Mouse (Mus musculus) testis, adult 2 months (tissue): ENCODE data around the gene Lrp2. TPM values are rescaled to one million over a fixed set of nuclear protein-coding genes. Genes with fewer than 3 reads are reported as not detected.

Source experiments
- H3K27ac ChIP-seq: fragments of 200-500 bp; 2 replicates; pipeline ENCODE4 v1.5.1; 2012; ENCODE audit warnings: low read depth, low read length; ENCODE audit not compliant: control insufficient read depth, insufficient read depth
- H3K27me3 ChIP-seq: fragments of 200-500 bp; 2 replicates; pipeline ENCODE4 v1.6.1; 2012; ENCODE audit warnings: mild to moderate bottlenecking, low read length, moderate library complexity; ENCODE audit not compliant: control insufficient read depth, insufficient read depth
- H3K36me3 ChIP-seq: fragments of 200-500 bp; 2 replicates; pipeline ENCODE4 v1.6.1; 2012; ENCODE audit warnings: mild to moderate bottlenecking, low read length; ENCODE audit not compliant: control insufficient read depth, insufficient read depth
- H3K4me1 ChIP-seq: fragments of 200-500 bp; 2 replicates; pipeline ENCODE4 v1.6.1; 2012; ENCODE audit warnings: low read length; ENCODE audit not compliant: control insufficient read depth, insufficient read depth
- H3K4me3 ChIP-seq: fragments of 200-500 bp; 2 replicates; pipeline ENCODE4 v1.5.1; 2012; ENCODE audit warnings: low read depth, mild to moderate bottlenecking, low read length, moderate library complexity, mixed read lengths; ENCODE audit not compliant: control insufficient read depth
- CTCF ChIP-seq: fragments of 200-500 bp; IDR thresholded peaks from 2 replicates; pipeline ENCODE4 v1.5.1; 2012; ENCODE audit warnings: low read depth, mild to moderate bottlenecking, inconsistent platforms, low read length, moderate library complexity; ENCODE audit not compliant: control insufficient read depth, insufficient read depth, insufficient replicate concordance
- POLR2A ChIP-seq: fragments of 200-500 bp; IDR thresholded peaks from 2 replicates; pipeline ENCODE4 v1.6.1; 2012; ENCODE audit warnings: low read depth, mild to moderate bottlenecking, inconsistent platforms, low read length, moderate library complexity; ENCODE audit not compliant: control insufficient read depth
- polyA plus RNA-seq: library from polyadenylated mRNA; depleted of rRNA; stranded (reverse); fragments of >200 nt; gene quantifications from 2 replicates; pipeline ENCODE4 v1.2.3, GENCODE M21; 2012

The Lrp2 gene
- polyA plus RNA-seq, 1 experiment: 0.32 TPM

DNA sequence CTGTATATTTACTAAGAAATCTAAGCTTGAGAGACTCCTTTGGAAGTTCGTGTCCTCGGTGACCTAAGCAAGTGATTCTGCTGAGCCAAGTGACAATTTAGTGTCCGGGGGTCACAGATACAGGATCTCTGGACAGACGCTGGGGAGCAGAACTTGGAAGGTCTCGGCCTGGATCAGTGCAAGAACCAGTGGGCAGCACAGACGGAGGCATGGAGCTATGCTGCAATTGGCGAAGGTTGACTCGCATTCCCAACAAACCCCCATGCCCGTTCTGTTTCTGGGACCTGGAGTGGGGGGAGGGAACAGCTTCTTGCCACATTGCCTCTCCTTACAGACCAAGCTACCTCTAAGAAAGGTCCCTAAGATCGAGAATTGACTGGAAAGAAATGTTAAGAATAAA lies 158.7 kb downstream of the Lrp2 start:
- no peaks in the 10 kb centered on the region for H3K4me1 ChIP-seq

DNA sequence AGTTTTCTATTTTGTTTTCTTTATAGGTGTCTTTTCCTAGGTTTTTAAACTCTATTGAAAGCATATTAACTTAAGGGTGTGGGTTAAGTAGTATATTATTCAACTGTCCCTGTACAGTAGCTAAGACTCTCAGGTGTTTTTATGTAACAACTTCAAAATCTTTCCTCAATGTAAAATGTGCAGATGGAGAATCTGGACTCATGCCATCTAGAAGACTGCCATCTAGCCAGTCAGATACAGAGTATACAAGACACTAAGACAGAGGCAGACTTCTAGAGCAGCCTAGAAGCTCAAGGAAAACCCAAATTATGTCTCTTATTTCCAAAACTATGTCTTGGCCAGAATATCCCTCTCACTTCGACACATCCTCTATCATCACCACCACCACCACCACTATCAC lies 159.8 kb downstream of the Lrp2 start:
- Histone ChIP-seq H3K27ac (no peak overlapping the region), H3K27me3 (no peaks in the 10 kb centered on the region), H3K4me3 (no peak overlapping the region), H3K4me1 (no peaks in the 10 kb centered on the region), H3K36me3 (no peaks in the 10 kb centered on the region)
- TF ChIP-seq CTCF (no peak), POLR2A (no peak)

More for the DNA sequence above, 158.7 kb downstream of the Lrp2 start:
- no peak overlapping the region for H3K4me3 ChIP-seq
- H3K36me3 ChIP-seq: no peaks in the 10 kb centered on the region
- no peaks in the 10 kb centered on the region for H3K27me3 ChIP-seq
- TF ChIP-seq CTCF: no peak
- no peak for TF ChIP-seq POLR2A
- no peak overlapping the region for H3K27ac ChIP-seq

DNA sequence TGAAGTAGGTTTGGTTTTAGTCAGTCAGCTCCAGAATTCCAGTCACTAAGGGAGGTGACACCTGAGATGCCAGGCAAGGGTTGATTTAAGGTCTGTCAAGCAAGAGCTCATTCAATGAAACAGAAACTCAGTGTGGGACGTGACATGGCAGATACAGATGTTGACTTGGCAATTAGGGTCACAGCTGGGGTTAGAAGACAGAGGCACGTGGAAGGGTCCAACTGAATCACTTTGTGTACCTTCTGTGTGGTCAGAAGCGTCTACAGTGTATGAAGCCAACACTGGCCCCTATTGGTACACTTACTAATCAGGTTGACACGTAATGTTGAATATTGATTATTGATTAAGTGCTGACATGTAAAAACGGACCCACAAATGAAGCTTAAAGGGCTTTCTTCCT lies 161.0 kb downstream of the Lrp2 start:
- Histone ChIP-seq H3K36me3 (no peaks in the 10 kb centered on the region), H3K4me1 (no peaks in the 10 kb centered on the region), H3K4me3 (no peak overlapping the region), H3K27me3 (no peaks in the 10 kb centered on the region), H3K27ac (no peak overlapping the region)
- TF ChIP-seq POLR2A (no peak), CTCF (no peak)

DNA sequence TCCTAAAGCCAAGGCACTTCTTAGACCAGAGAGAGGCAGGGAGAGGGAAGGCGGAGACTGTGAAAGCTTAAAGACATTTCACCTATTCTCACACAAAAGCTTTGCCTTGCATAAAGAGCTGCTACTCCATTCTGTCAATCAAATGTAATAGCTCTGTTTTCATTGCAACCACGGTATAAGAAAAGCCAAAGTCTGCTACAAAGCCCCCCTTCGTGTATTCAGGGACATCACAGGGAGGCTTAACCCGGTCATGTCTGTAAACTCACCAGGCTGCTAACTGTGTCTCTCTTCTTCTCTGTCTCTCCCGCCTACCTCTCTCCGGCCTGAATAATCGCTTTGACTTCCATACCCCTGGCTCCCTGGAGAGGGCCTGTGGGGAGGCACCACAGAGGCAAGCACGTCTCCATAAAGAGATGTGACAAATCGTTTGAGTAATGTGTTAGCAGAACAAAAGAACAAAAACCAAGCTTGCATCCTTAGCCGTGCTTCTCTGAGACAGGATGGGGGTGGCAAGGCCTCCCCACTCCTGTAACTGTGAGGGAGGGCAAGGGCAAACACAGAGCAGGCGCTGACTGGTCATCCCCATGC lies 167.5 kb downstream of the Lrp2 start:
- Histone ChIP-seq H3K4me3 (no peak overlapping the region), H3K27me3 (no peaks in the 10 kb centered on the region), H3K27ac (no peak overlapping the region), H3K36me3 (no peaks in the 10 kb centered on the region), H3K4me1 (no peaks in the 10 kb centered on the region)
- no peak for TF ChIP-seq CTCF
- no peak for TF ChIP-seq POLR2A

DNA sequence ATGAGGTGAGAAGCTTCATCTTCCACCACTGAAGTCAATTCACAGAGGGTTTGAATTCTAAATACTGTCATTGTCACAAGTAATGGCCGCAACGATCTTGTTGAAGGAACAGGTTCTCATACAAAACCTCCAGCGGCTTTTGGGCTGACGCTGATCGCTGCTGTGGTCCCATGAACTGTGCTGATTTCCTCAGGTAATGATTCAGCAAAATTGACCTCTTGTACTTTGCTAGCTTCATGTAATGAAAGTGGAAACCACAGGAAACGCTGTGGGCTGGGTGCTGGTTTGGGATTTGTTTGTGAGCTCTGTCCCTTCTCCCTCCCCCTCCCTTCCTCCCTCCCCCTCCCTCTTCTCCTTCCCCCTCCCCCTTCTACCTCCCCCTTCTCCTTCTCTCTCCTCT lies 170.8 kb downstream of the Lrp2 start:
- TF ChIP-seq CTCF: no peak
- TF ChIP-seq POLR2A: no peak
- Histone ChIP-seq H3K4me3 (no peak overlapping the region), H3K4me1 (no peaks in the 10 kb centered on the region), H3K36me3 (no peaks in the 10 kb centered on the region), H3K27ac (no peak overlapping the region), H3K27me3 (no peaks in the 10 kb centered on the region)

DNA sequence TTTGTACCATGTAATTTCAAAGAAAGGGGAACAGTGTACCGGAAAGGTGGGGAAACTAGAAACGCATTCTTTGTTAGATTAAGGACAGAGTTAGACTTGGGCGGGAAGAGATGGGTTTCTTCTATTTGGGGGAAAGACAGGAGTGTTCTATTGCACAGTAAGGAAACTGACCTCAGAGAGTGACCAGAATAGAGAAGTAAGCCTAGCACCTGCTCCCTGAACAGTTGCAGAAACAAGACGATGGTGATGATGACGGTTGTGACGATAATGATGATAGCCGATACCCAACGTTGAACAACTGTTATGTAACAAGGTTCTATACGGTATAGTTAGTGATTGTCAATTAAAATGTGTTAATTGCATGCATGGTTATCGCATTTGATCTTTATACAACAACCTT lies 171.3 kb downstream of the Lrp2 start:
- TF ChIP-seq CTCF (no peak), POLR2A (no peak)
- Histone ChIP-seq H3K27me3 (no peaks in the 10 kb centered on the region), H3K4me1 (no peaks in the 10 kb centered on the region), H3K4me3 (no peak overlapping the region), H3K36me3 (no peaks in the 10 kb centered on the region), H3K27ac (no peak overlapping the region)

DNA sequence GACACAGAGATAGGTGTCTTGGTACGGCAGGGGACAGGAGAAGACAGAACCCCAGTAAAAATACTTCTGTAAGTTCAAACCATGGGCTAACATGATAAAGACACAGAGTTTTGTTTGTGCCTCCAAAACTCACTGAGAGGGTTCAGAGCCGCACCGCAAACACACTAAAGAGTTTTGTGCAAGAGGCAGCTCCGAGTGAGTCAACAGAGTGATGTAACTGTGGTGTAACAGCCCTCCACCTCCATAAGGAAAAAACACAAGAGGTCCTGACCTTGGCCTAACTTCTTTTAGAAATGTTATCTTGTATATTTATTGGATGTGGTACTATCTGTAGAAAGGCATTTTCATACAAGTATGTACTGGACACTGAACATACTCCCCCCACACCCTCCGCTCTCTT lies 180.2 kb downstream of the Lrp2 start:
- no peaks in the 10 kb centered on the region for H3K36me3 ChIP-seq
- H3K4me3 ChIP-seq: no peak overlapping the region
- no peak overlapping the region for H3K27ac ChIP-seq
- TF ChIP-seq POLR2A (no peak), CTCF (no peak)
- no peaks in the 10 kb centered on the region for H3K4me1 ChIP-seq
- H3K27me3 ChIP-seq: no peaks in the 10 kb centered on the region

DNA sequence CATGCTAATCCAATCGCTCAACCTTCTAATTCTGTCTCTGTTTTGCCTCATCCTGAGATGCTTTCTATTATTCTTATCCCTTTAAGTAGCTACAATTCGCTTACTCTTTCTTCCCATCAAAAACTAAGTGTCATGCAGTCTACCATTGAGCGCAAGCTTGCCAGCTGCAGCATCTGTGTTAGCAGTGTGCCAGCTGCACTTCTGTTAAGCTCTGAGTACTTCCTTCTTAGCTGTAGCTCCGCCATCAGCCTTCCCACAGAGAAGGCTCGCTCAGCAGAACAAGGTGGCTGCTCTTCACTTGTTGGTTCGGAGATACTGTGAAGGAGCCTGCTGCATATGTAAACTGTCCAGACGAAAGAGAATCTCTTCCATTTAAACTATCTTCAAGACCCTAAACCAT lies 183.6 kb downstream of the Lrp2 start:
- Histone ChIP-seq H3K27ac (no peak overlapping the region), H3K4me3 (no peak overlapping the region), H3K27me3 (no peaks in the 10 kb centered on the region), H3K4me1 (no peaks in the 10 kb centered on the region), H3K36me3 (no peaks in the 10 kb centered on the region)
- no peak for TF ChIP-seq POLR2A
- no peak for TF ChIP-seq CTCF
